In the genomic region with DNA sequence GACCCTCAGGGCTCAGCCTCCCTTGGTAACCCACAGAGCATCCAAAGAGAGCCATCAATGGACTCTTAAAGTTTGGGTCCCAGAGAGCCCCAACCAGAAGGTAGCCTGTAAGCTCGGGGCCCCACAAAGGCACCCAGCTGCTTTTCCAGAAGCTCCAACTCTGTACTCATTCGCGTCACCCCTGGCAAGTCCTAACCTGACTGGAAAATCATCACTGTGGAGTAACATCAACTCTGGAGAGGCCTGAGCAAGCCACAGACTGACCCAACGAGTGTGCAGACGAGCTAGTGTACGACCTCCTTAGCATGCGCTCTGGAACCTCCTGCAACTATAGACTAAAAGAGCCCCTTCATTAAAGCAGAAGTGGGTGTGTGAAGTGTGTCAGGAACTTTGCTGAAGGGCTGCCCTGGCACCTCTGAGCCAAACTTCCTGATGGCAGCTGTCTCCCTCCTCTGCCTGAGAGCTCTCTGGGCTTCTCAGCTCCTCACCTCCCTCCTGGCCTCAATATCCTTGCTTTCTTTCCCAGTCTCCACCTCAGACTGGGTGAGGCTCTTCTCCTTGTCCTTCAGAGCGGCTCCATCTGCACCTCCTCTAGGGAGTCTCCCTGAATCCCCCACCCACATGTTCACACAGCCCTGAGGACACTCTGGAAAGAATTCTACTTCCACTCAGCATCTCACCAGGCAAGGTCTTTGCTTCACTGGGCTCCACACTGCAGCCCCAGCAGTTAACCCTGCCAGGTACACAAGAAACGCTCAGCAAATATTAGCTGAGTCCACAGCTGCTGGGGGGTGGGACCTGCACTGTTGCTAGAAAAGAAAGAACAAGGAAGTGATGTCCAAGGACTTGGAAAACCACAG, we compare ENCODE assay signal across 14 mouse cellular contexts. TPM values are rescaled to one million over a fixed set of nuclear protein-coding genes. Genes with fewer than 3 reads are reported as not detected.
DNase-seq lines count a peak whose midpoint lies in the region; ATAC-seq lines count a peak whose summit lies in the region.
"Had no signal": no experiment of that assay in that cellular context is flagged by ENCODE, and none has a peak within 500 bp of the region (broad histone marks: within the 10 kb centered on the region; RNA-seq: fewer than 3 reads in every experiment).

No protein-coding gene starts in this region.

- H3K4me3 ChIP-seq in heart, embryonic 11.5 days (ENCODE audit: low read depth, low read length): no peak overlapping the region
- H3K4me3 ChIP-seq in intestine, embryonic 15.5 days (replicated peaks): no peak overlapping the region
- H3K4me3 ChIP-seq in neural tube, embryonic 15.5 days (replicated peaks): no peak overlapping the region
- H3K4me3 ChIP-seq: kidney, embryonic 15.5 days; limb, embryonic 12.5 days had no signal

- no peaks in the 10 kb centered on the region for H3K9me3 ChIP-seq in heart, embryonic 11.5 days (replicated peaks; ENCODE audit: control insufficient read depth, low read length)
- no peaks in the 10 kb centered on the region for H3K9me3 ChIP-seq in intestine, embryonic 15.5 days
- H3K9me3 ChIP-seq in neural tube, embryonic 15.5 days (replicated peaks): no peaks in the 10 kb centered on the region
- H3K9me3 ChIP-seq: kidney, embryonic 15.5 days; limb, embryonic 12.5 days had no signal

- H3K36me3 ChIP-seq in heart, embryonic 11.5 days (ENCODE audit: control insufficient read depth, insufficient read depth, low read length): no peaks in the 10 kb centered on the region
- H3K36me3 ChIP-seq in intestine, embryonic 15.5 days: no peaks in the 10 kb centered on the region
- no peaks in the 10 kb centered on the region for H3K36me3 ChIP-seq in neural tube, embryonic 15.5 days
- H3K36me3 ChIP-seq: kidney, embryonic 15.5 days; limb, embryonic 12.5 days had no signal

- no peak overlapping the region for H3K4me2 ChIP-seq in heart, embryonic 11.5 days
- no peak overlapping the region for H3K4me2 ChIP-seq in intestine, embryonic 15.5 days (replicated peaks)
- H3K4me2 ChIP-seq in neural tube, embryonic 15.5 days: no peak overlapping the region
- H3K4me2 ChIP-seq: kidney, embryonic 15.5 days; limb, embryonic 12.5 days had no signal

- ATAC-seq in heart, embryonic 11.5 days (replicated peaks; ENCODE audit: insufficient number of reproducible peaks, low FRiP score, low TSS enrichment): no peak
- peak; percentile 74 for ATAC-seq in intestine, embryonic 15.5 days
- no peak for ATAC-seq in neural tube, embryonic 15.5 days (ENCODE audit: low FRiP score)

- H3K27ac ChIP-seq in heart, embryonic 11.5 days (ENCODE audit: low read depth, low read length): peak overlapping the region; percentile 12; the same call in 1 of the 2 replicates
- peak overlapping the region; percentile 57 for H3K27ac ChIP-seq in intestine, embryonic 15.5 days
- no peak overlapping the region for H3K27ac ChIP-seq in neural tube, embryonic 15.5 days (replicated peaks)
- H3K27ac ChIP-seq: kidney, embryonic 15.5 days; limb, embryonic 12.5 days had no signal

- 77% methylated on average over 9 of the region's 9 CpGs for WGBS in heart, embryonic 11.5 days (ENCODE audit: insufficient replicate concordance)
- WGBS in intestine, embryonic 15.5 days: 67% methylated on average over 9 of the region's 9 CpGs
- 82% methylated on average over 9 of the region's 9 CpGs for WGBS in neural tube, embryonic 15.5 days

- peaks cover 11% of the 10 kb centered on the region for H3K27me3 ChIP-seq in heart, embryonic 11.5 days (ENCODE audit: control insufficient read depth, insufficient read depth, low read length)
- no peaks in the 10 kb centered on the region for H3K27me3 ChIP-seq in intestine, embryonic 15.5 days (replicated peaks)
- no peaks in the 10 kb centered on the region; the same call in 1 of the 2 replicates for H3K27me3 ChIP-seq in neural tube, embryonic 15.5 days (replicated peaks)
- H3K27me3 ChIP-seq: kidney, embryonic 15.5 days; limb, embryonic 12.5 days had no signal

- H3K4me1 ChIP-seq in heart, embryonic 11.5 days (ENCODE audit: control insufficient read depth, insufficient read depth, low read length): peaks cover 30% of the 10 kb centered on the region
- H3K4me1 ChIP-seq in intestine, embryonic 15.5 days (replicated peaks): peaks cover 27% of the 10 kb centered on the region
- peaks cover 28% of the 10 kb centered on the region for H3K4me1 ChIP-seq in neural tube, embryonic 15.5 days

- DNase-seq in heart, postnatal 4 days: no peak
- peak; percentile 31 for DNase-seq in NIH3T3 (ENCODE audit: low read depth)
- peak; percentile 53 for DNase-seq in lung, postnatal 14 days
- no peak for DNase-seq in ovary, adult 18-20 months (ENCODE audit: low spot score)
- no peak for DNase-seq in layer of hippocampus, adult 8-10 months (ENCODE audit: low spot score in 2 of 2)
- DNase-seq: adrenal gland, postnatal 14 days; cerebellum, adult 2 months; midbrain, embryonic 14.5 days; thymus, adult 18-20 months had no signal

- no peak overlapping the region for H3K9ac ChIP-seq in heart, embryonic 11.5 days (ENCODE audit: low read depth, low read length)
- H3K9ac ChIP-seq in intestine, embryonic 15.5 days: no peak overlapping the region
- no peak overlapping the region for H3K9ac ChIP-seq in neural tube, embryonic 15.5 days (replicated peaks)
- H3K9ac ChIP-seq: kidney, embryonic 15.5 days; limb, embryonic 12.5 days had no signal

RNA-seq across cellular contexts. Expression of a gene that starts 8.0 kb away (rescaled TPM):
- 7.1 and 7.3 TPM in 2 replicates for polyA plus RNA-seq in heart, embryonic 11.5 days (2014; fragmentation: Nextera tagmentation; extraction: Ambion mirVana)
- 10 to 100 TPM; 18.1 TPM for total RNA-seq in heart, postnatal 4 days (2021)
- 9.6 and 10.8 TPM in 2 replicates for polyA plus RNA-seq in intestine, embryonic 15.5 days (2015; fragmentation: Nextera tagmentation; extraction: Ambion mirVana)
- 10 to 100 TPM; 46.9 to 54.4 (median 48.9) TPM for total RNA-seq in layer of hippocampus, adult 8-10 months (2022)
- 14.2 and 14.8 TPM in 2 replicates for polyA plus RNA-seq in neural tube, embryonic 15.5 days (2015; fragmentation: Nextera tagmentation; extraction: Ambion mirVana)

Comparison
In these comparisons a context has a peak if more than half of its experiments do, and no peak if none do; other contexts are left out.
1. DNase-seq: peak in NIH3T3 (single experiment) and lung, postnatal 14 days (single experiment); none in heart, postnatal 4 days (single experiment), ovary, adult 18-20 months (single experiment) and layer of hippocampus, adult 8-10 months (0 of 2).